Mouse (Mus musculus) kidney, postnatal 0 days (tissue): ENCODE data around the gene BC049715. TPM values are rescaled to one million over a fixed set of nuclear protein-coding genes. Genes with fewer than 3 reads are reported as not detected.

Experiments used
- ATAC-seq: fragments of 200-750 bp; cut with Nextera tagmentation; replicated peaks from 2 replicates; pipeline ENCODE4 v1.8.0; 2017; ENCODE audit warnings: low read depth, moderate number of reproducible peaks, moderate TSS enrichment, moderate library complexity; ENCODE audit not compliant: low FRiP score
- DNase-seq: peaks from one replicate; pipeline ENCODE4 v3.0.0-alpha.2; 2016; ENCODE audit warnings: low spot score
- H3K27ac ChIP-seq: fragments of 300-500 bp; sonication (generic); 2 replicates; pipeline ENCODE4 v1.5.1; 2014; ENCODE audit warnings: mild to moderate bottlenecking
- H3K27me3 ChIP-seq: fragments of 300-500 bp; sonication (generic); 2 replicates; pipeline ENCODE4 v1.6.1; 2014; ENCODE audit warnings: low read length, mixed read lengths; ENCODE audit not compliant: insufficient read depth
- H3K36me3 ChIP-seq: fragments of 300-500 bp; sonication (generic); 2 replicates; pipeline ENCODE4 v1.6.1; 2014; ENCODE audit warnings: low read length, mixed read lengths; ENCODE audit not compliant: insufficient read depth
- H3K4me1 ChIP-seq: fragments of 300-500 bp; sonication (generic); replicated peaks from 2 replicates; pipeline ENCODE4 v1.6.1; 2014; ENCODE audit warnings: antibody characterized with exemption, low read length, mixed read lengths; ENCODE audit not compliant: insufficient read depth
- H3K4me2 ChIP-seq: fragments of 300-500 bp; sonication (generic); 2 replicates; pipeline ENCODE4 v1.6.1; 2014; ENCODE audit warnings: mild to moderate bottlenecking, low read length, moderate library complexity, mixed read lengths
- H3K4me3 ChIP-seq: fragments of 300-500 bp; sonication (generic); replicated peaks from 2 replicates; pipeline ENCODE4 v1.5.1; 2014; ENCODE audit warnings: low read depth, low read length
- H3K9ac ChIP-seq: fragments of 300-500 bp; sonication (generic); 2 replicates; pipeline ENCODE4 v1.6.1; 2014; ENCODE audit warnings: low read depth, low read length
- H3K9me3 ChIP-seq: fragments of 300-500 bp; sonication (generic); replicated peaks from 2 replicates; pipeline ENCODE4 v1.6.1; 2016; ENCODE audit warnings: low read length, inconsistent platforms, mixed read lengths
- CTCF ChIP-seq: IDR thresholded peaks from 2 replicates; pipeline ENCODE4 v1.5.1; 2016; ENCODE audit warnings: antibody characterized with exemption, low read depth, mild to moderate bottlenecking, moderate library complexity
- WGBS: fragments of 180-500 bp; shearing (Covaris S2); extraction: QIAGEN DNeasy Blood & Tissue Kit; methylation state at CpG from one replicate; pipeline ENCODE4 v1.1.7; 2014; 5-methylcytosine and 5-hydroxymethylcytosine counted together
- polyA plus RNA-seq: library from polyadenylated mRNA; unstranded; fragments of >200 nt; fragmentation: Nextera tagmentation; extraction: Ambion mirVana; gene quantifications from 2 replicates; pipeline ENCODE4 v1.2.1, GENCODE M21; 2015

The BC049715 gene
- polyA plus RNA-seq, 1 experiment from 2014 or later: 2.1 TPM

DNA sequence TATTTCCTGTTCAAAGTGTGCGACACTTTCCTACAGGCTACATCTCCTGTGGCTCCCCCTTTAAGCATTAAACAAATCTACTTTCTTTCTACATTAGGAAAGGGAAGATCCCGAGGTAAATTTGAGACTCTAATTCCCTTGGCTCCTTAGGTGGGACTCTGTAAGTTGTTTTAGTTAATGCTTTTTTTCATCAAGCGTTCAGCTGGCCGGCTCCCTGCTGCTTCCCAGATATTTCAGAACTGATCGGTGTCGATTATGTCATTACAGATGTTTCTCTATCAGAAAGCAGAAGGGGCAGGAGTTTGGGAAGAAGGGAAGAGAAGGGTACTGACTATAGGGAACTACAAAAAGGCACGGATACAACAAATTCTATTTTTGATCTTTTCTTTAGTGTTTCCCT, 310 bp upstream of the BC049715 start:
- ATAC-seq: no peak
- H3K4me3 ChIP-seq: peak overlapping the region; percentile 100
- no peaks in the 10 kb centered on the region for H3K27me3 ChIP-seq
- 0 out of 2 replicates have a peak, but pooled peaks cover 5% of the 10 kb centered on the region for H3K4me1 ChIP-seq
- H3K9me3 ChIP-seq: no peaks in the 10 kb centered on the region
- TF ChIP-seq CTCF: no peak
- peaks cover 24% of the 10 kb centered on the region; the same call in 1 of the 2 replicates for H3K36me3 ChIP-seq
- WGBS: 14% methylated on average over 7 of the region's 7 CpGs
- H3K9ac ChIP-seq: peak overlapping the region; percentile 100
- H3K4me2 ChIP-seq: peak overlapping the region; percentile 75
- no peak overlapping the region for H3K27ac ChIP-seq
- no peak for DNase-seq

DNA sequence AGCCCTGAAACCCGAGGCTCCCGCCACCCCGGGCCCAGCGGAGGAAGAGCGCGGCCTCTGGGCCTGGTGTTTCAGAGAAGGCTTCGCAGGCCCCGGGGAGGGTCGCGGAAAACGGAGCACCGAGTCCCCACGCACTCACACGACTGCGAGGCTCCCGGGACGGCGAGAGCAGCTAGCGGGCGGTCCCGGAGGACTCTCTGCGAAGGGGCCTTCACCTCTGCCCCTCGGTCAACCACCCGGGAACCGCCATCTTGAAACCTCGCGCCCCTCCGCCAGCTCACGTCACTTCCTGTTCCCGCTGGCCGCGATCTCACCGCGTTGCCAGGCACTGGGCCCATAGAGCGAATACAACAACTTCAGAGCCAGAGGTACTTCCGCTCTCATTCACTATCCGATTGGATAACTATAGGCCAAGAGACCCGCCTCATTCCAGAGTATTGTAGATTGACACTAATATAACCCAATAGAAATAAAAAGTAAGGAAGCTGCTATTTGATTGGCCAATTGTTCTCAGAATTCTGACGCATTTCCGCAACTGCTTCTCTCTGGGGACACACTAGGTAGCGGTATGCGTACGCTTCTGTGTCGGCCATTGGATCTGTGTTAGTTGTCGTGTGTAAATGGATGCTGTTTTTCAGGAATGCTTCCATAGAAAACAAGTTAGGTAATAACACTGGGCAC, 595 bp downstream of the BC049715 start, which contains the start of gene Wbp11:
Gene Wbp11 (minus strand): TSS at position 353 of the 681 bp plus-strand sequence.
- peak; percentile 54 for TF ChIP-seq CTCF
- DNase-seq: peak; percentile 100
- H3K9me3 ChIP-seq: no peaks in the 10 kb centered on the region
- peak within 1 kb of the TSS; percentile 100 for H3K9ac ChIP-seq
- WGBS: under 1% methylated on average over 45 of the region's 45 CpGs
- peak; percentile 100 for ATAC-seq
- H3K4me1 ChIP-seq: 0 out of 2 replicates have a peak, but pooled peaks cover 5% of the 10 kb centered on the region
- H3K36me3 ChIP-seq: peaks cover 15% of the 10 kb centered on the region; the same call in 1 of the 2 replicates
- H3K4me3 ChIP-seq: peak within 1 kb of the TSS; percentile 100
- H3K4me2 ChIP-seq: peak within 1 kb of the TSS; percentile 75
- H3K27me3 ChIP-seq: no peaks in the 10 kb centered on the region
- peak within 1 kb of the TSS; percentile 89 for H3K27ac ChIP-seq

DNA sequence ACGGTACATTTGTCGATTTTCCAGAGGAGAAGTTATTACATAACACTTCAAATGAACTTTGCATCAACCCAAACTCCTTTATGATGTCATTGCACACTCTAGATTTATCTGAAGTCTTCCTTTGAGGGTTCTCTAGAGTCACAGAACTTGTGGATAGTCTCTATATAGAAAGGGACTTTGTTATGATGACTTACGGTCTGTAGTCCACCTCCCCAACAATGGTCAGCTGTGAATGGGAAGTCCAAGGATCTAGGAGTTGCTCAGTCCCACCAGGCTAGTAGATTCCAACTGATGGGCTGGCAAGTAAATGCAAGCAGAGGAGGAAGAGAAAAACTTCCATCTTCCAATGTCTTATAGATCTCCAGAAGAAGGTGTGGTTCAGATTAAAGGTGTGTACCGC, 1.3 kb downstream of the BC049715 start:
- 0 out of 2 replicates have a peak overlapping the region, but pooled peaks have one; percentile 31 for H3K27ac ChIP-seq

DNA sequence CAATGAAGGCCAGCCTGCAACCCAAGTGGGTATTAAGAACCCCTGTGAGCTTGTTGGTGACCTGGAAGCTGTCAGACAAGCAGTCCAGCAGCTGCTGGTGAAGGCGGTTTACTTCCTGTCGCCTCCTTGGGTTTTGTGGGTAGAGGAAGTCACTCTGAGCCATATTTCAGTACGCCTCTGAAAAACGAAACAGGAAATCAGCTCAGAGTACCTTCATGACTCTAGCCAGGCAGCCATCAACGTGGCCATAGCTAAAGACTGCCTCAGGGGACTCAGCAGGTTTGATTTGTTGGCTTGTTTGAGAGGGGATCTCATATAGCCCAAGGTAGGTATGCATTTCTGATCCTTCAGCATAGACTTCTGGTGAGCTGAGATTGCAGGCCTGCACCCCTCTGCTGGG, 4.3 kb downstream of the BC049715 start:
- DNase-seq (no peak), ATAC-seq (no peak)
- no peak overlapping the region for H3K9ac ChIP-seq
- 0 out of 2 replicates have a peak, but pooled peaks cover 2% of the 10 kb centered on the region for H3K4me1 ChIP-seq
- no peaks in the 10 kb centered on the region for H3K9me3 ChIP-seq
- no peak overlapping the region for H3K4me3 ChIP-seq
- H3K4me2 ChIP-seq: no peak overlapping the region
- no peak overlapping the region for H3K27ac ChIP-seq
- TF ChIP-seq CTCF: no peak
- H3K36me3 ChIP-seq: no peaks in the 10 kb centered on the region
- H3K27me3 ChIP-seq: no peaks in the 10 kb centered on the region
- WGBS: 66% methylated on average over 5 of the region's 5 CpGs

More for the DNA sequence above, 1.3 kb downstream of the BC049715 start:
- Histone ChIP-seq H3K4me1 (0 out of 2 replicates have a peak, but pooled peaks cover 5% of the 10 kb centered on the region), H3K4me3 (peak overlapping the region; percentile 33), H3K4me2 (peak overlapping the region; percentile 56), H3K36me3 (peaks cover 13% of the 10 kb centered on the region; the same call in 1 of the 2 replicates), H3K9ac (no peak overlapping the region), H3K9me3 (no peaks in the 10 kb centered on the region), H3K27me3 (no peaks in the 10 kb centered on the region)
- 31% methylated on average over 4 of the region's 4 CpGs for WGBS
- no peak for TF ChIP-seq CTCF
- no peak for ATAC-seq
- no peak for DNase-seq

DNA sequence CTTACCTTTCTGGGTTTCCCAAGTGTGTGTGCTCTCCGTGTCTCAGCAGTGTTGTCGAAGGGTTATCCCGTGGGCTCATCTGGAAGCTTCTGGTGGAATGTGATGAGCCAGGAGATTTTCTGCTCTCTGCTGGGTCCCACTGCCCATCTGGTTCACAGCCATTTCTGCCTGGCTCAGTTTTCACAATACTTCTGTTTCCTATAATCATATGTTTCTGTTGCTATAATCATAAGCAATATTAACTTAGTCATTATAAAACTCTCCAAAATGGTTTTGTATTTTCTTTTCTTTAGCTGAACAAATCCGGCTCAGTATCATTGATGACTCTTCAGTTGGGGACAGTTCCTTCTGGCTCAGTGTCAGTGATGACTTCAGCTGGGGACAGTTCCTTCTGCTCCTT, 7.9 kb downstream of the BC049715 start, which contains the start of gene Smco3:
Gene Smco3 (minus strand): TSS at position 101 of the 400 bp plus-strand sequence.
- WGBS: 38% methylated on average over 4 of the region's 4 CpGs
- Histone ChIP-seq H3K36me3 (no peaks in the 10 kb centered on the region), H3K4me1 (no peaks in the 10 kb centered on the region), H3K4me2 (0 out of 2 replicates have a peak within 1 kb of the TSS, but pooled peaks have one; percentile 2), H3K9ac (no peak within 1 kb of the TSS), H3K9me3 (no peaks in the 10 kb centered on the region), H3K27me3 (no peaks in the 10 kb centered on the region), H3K4me3 (no peak within 1 kb of the TSS), H3K27ac (no peak within 1 kb of the TSS)
- ATAC-seq: no peak
- TF ChIP-seq CTCF: no peak
- no peak for DNase-seq

DNA sequence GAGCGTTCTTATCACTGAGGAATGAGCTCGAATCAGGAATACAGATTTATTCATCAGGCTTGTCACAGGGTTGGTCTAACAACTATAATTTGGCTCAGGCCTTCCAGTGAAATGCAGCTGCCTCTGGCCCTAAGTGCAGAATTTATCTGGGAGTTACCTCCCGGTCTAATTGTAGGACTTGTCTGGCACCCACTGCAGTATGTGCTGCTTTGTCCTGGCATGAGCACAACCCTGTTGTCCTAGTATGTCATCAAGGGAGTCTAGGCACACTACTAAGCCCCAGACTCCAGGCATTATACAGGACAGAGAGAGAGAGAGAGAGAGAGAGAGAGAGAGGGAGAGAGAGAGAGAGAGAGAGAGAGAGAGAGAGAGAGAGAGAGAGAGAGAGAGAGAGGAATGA, 9.9 kb downstream of the BC049715 start:
- DNase-seq (no peak), ATAC-seq (no peak)
- 82% methylated on average over 3 of the region's 3 CpGs for WGBS
- Histone ChIP-seq H3K9ac (no peak overlapping the region), H3K36me3 (no peaks in the 10 kb centered on the region), H3K4me2 (no peak overlapping the region), H3K4me1 (no peaks in the 10 kb centered on the region), H3K9me3 (no peaks in the 10 kb centered on the region), H3K4me3 (no peak overlapping the region), H3K27me3 (no peaks in the 10 kb centered on the region), H3K27ac (no peak overlapping the region)
- no peak for TF ChIP-seq CTCF
